Mouse (Mus musculus): ENCODE measurements at regions not wholly inside any gene's neighbourhood (a gene's known extent, or its start where the extent isn't known, plus 50 kb on each side); places are given as distances from the start of the nearest gene placed in this dataset.

DNA sequence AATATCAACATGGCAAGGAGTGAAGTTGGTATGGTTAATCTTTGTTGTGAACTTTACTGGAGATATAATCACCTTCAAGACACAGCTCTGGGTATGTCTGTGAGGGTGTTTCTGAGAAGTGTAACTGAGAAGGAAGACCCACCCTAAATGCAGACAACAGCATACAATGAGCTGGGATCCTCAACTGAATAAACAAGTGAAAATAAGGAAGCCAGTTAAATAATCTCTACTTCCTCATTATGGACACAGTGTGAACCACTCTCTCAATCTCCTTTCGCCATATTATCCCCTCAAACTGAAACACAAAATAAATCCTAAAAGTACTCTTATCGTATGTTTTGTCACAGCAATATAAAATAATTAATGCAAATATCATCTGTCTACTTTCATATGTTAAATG is 71.7 kb upstream of the Trabd2b start:
- TF ChIP-seq CTCF (IDR thresholded peaks at IDR 0.05; ENCODE audit: low read depth), result no peak
- ATAC-seq (replicated peaks; ENCODE audit: low FRiP score, low read depth) (no peak), DNase-seq (ENCODE audit: low spot score) (no peak)
- Histone ChIP-seq H3K27me3 (ENCODE audit: insufficient read depth, low read length) (no peaks in the 10 kb centered on the region), H3K4me3 (replicated peaks; ENCODE audit: low read depth, low read length) (no peak overlapping the region), H3K4me1 (replicated peaks; ENCODE audit: insufficient read depth, low read length) (no peaks in the 10 kb centered on the region), H3K36me3 (ENCODE audit: insufficient read depth, low read length) (no peaks in the 10 kb centered on the region), H3K27ac (no peak overlapping the region), H3K9ac (ENCODE audit: low read depth, low read length) (no peak overlapping the region), H3K9me3 (replicated peaks; ENCODE audit: low read length) (no peaks in the 10 kb centered on the region), H3K4me2 (ENCODE audit: low read length) (no peak overlapping the region)
- WGBS, result 85% methylated on average over 2 of the region's 2 CpGs

DNA sequence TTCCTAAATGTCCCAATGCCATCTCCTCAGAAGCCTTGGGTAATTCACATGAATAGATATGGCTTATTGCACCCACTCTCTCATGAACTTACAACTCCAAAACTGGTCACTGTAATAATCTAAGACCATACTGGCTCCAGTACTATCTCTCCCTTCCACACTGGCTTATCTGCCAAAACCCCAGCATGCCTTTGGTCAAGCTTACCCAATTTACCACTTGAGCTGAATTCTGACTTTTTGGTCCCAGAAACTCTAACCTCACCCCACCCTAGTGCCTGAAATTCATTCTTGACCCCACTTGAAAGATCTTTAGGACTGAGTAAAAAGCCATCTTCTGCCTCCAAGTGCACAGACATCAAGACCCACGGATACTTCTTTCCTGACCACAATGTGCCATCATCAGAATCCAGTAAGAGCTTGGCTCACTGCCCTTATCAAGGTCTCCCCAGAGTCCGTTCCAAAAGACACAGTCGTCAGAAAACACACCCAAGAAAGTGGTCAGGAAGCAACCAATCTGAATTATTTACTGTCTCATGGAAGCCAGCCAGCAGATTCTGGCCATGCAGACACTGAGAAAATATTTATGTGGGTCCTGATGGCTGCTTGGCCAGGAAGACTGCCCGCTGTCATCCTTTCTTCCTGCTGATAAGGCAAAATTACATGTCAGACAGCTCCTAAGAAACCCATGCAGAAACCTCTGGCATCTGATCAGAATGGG is 70.3 kb upstream of the Trabd2b start:
- no peaks in the 10 kb centered on the region for H3K27me3 ChIP-seq (ENCODE audit: insufficient read depth, low read length)
- no peaks in the 10 kb centered on the region for H3K36me3 ChIP-seq (ENCODE audit: insufficient read depth, low read length)
- no peak overlapping the region for H3K4me2 ChIP-seq (ENCODE audit: low read length)
- H3K4me1 ChIP-seq (replicated peaks; ENCODE audit: insufficient read depth, low read length), result no peaks in the 10 kb centered on the region
- H3K4me3 ChIP-seq (replicated peaks; ENCODE audit: low read depth, low read length), result no peak overlapping the region
- H3K9me3 ChIP-seq (replicated peaks; ENCODE audit: low read length), result no peaks in the 10 kb centered on the region
- TF ChIP-seq CTCF (IDR thresholded peaks at IDR 0.05; ENCODE audit: low read depth), result no peak
- DNase-seq (ENCODE audit: low spot score) (peak; percentile 57), ATAC-seq (replicated peaks; ENCODE audit: low FRiP score, low read depth) (no peak)
- H3K27ac ChIP-seq, result no peak overlapping the region
- 39% methylated on average over 4 of the region's 4 CpGs for WGBS
- H3K9ac ChIP-seq (ENCODE audit: low read depth, low read length), result no peak overlapping the region

DNA sequence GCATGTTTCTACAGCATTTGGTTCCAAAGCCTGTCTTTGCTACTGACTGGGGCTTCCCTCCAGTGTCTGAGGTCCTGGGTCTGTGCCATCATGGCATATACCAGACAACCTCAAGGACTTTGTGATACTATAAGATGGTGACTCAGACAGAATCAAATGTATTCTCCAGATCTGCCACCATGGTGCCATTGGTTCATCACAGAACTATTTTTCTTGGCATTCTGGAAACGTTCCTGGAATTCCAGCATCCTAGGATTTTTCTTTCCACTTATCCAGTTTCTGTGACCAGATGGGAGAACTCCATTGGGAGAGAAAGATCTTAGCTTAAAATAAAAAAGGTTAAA is 69.8 kb upstream of the Trabd2b start:
- Histone ChIP-seq H3K9ac (ENCODE audit: low read depth, low read length) (no peak overlapping the region), H3K4me2 (ENCODE audit: low read length) (no peak overlapping the region), H3K4me3 (replicated peaks; ENCODE audit: low read depth, low read length) (no peak overlapping the region), H3K9me3 (replicated peaks; ENCODE audit: low read length) (no peaks in the 10 kb centered on the region), H3K4me1 (replicated peaks; ENCODE audit: insufficient read depth, low read length) (no peaks in the 10 kb centered on the region), H3K27ac (no peak overlapping the region), H3K27me3 (ENCODE audit: insufficient read depth, low read length) (no peaks in the 10 kb centered on the region), H3K36me3 (ENCODE audit: insufficient read depth, low read length) (no peaks in the 10 kb centered on the region)
- DNase-seq (ENCODE audit: low spot score), result peak; percentile 52
- no peak for TF ChIP-seq CTCF (IDR thresholded peaks at IDR 0.05; ENCODE audit: low read depth)
- WGBS, result 43% methylated on average over 1 of the region's 1 CpGs
- no peak for ATAC-seq (replicated peaks; ENCODE audit: low FRiP score, low read depth)

DNA sequence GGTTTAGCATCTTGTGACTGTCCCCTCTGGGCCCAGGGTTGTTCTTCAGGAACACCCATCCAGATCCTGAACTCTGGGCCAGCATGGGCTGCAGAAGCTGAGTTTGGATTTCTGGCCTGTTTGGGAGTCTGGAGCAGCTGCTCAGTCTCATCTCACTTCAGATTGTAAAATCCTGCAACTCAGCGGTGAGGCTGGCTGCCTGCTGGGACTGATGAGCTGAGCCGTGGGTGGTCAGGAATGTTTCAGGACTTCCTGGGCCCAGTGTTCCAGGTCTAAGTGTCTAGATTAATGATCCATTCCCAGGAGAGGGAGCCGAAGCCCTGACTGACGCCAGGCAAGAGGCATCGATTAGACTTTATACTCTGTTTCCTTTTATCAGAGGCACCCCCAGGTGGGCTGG is 66.7 kb upstream of the Trabd2b start:
- 14% methylated on average over 5 of the region's 5 CpGs for WGBS
- TF ChIP-seq CTCF (IDR thresholded peaks at IDR 0.05; ENCODE audit: low read depth), result no peak
- ATAC-seq (replicated peaks; ENCODE audit: low FRiP score, low read depth) (peak; percentile 54; the same call in 1 of the 2 replicates), DNase-seq (ENCODE audit: low spot score) (peak; percentile 49)
- H3K4me2 ChIP-seq (ENCODE audit: low read length), result no peak overlapping the region
- H3K27me3 ChIP-seq (ENCODE audit: insufficient read depth, low read length), result no peaks in the 10 kb centered on the region
- H3K27ac ChIP-seq, result no peak overlapping the region
- no peak overlapping the region for H3K4me3 ChIP-seq (replicated peaks; ENCODE audit: low read depth, low read length)
- no peak overlapping the region for H3K9ac ChIP-seq (ENCODE audit: low read depth, low read length)
- H3K9me3 ChIP-seq (replicated peaks; ENCODE audit: low read length), result no peaks in the 10 kb centered on the region
- 0 out of 2 replicates have a peak, but pooled peaks cover 2% of the 10 kb centered on the region for H3K4me1 ChIP-seq (replicated peaks; ENCODE audit: insufficient read depth, low read length)
- no peaks in the 10 kb centered on the region for H3K36me3 ChIP-seq (ENCODE audit: insufficient read depth, low read length)

DNA sequence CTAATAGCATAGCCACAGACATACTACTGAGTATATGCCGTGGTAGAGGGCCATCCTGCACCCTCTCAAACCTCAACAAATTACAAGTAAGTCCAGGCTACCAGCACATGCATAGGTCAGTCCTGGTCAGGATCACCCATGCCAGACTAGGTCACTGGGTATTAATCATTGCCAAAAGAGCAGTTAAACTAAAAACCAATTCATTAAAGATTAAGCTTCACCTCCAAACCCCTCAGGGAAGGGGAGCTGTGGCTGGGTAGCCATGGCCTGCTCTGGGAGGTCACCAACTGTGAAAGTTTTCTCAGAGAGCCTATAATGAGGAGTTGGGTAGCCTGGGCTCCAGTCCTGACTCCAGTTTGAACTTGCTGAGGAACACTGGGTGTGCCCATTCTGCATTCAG is 61.4 kb upstream of the Trabd2b start:
- H3K4me1 ChIP-seq (replicated peaks; ENCODE audit: insufficient read depth, low read length), result 0 out of 2 replicates have a peak, but pooled peaks cover 2% of the 10 kb centered on the region
- no peak overlapping the region for H3K4me3 ChIP-seq (replicated peaks; ENCODE audit: low read depth, low read length)
- 50% methylated on average over 1 of the region's 1 CpGs for WGBS
- H3K4me2 ChIP-seq (ENCODE audit: low read length), result no peak overlapping the region
- H3K27ac ChIP-seq, result peak overlapping the region; percentile 54
- H3K9me3 ChIP-seq (replicated peaks; ENCODE audit: low read length), result no peaks in the 10 kb centered on the region
- H3K27me3 ChIP-seq (ENCODE audit: insufficient read depth, low read length), result no peaks in the 10 kb centered on the region
- 0 out of 2 replicates have a peak, but pooled peaks have one; percentile 5 for TF ChIP-seq CTCF (IDR thresholded peaks at IDR 0.05; ENCODE audit: low read depth)
- no peak overlapping the region for H3K9ac ChIP-seq (ENCODE audit: low read depth, low read length)
- DNase-seq (ENCODE audit: low spot score) (peak; percentile 30), ATAC-seq (replicated peaks; ENCODE audit: low FRiP score, low read depth) (peak; percentile 79)
- no peaks in the 10 kb centered on the region for H3K36me3 ChIP-seq (ENCODE audit: insufficient read depth, low read length)

DNA sequence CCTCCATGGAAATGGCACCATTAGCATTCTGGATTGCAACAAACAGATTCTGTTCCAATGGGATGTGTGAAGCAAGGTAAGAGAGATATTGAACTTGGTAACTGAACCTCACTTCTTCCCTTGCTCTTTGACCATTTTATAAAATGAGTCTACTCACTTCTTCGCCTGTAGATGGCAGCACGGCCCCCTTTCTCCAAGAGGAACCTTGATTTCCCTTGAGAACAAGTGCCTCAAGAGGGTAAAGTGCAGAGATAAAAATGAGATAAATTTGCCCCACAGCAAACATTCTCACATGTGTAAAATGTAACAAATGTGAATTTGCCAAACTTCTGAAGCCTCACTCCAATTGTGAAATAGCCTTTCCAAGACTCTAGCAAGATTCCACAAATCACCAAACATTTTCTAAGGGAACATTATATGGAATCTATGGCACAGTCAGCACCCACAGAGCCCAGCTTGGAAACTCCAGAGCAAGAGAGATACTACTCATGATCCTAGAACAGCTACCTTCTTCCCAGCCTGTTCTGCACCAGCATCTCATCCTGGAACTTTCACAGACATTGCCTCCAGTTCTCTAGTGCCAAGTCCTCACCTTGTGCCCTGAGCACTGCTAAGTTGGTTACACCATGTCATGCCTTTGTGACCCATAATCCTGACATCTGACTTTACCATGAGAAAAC is 60.3 kb upstream of the Trabd2b start:
- 2% methylated on average over 2 of the region's 2 CpGs for WGBS
- ATAC-seq (replicated peaks; ENCODE audit: low FRiP score, low read depth) (no peak), DNase-seq (ENCODE audit: low spot score) (peak; percentile 77)
- H3K4me1 ChIP-seq (replicated peaks; ENCODE audit: insufficient read depth, low read length), result 0 out of 2 replicates have a peak, but pooled peaks cover 2% of the 10 kb centered on the region
- H3K4me3 ChIP-seq (replicated peaks; ENCODE audit: low read depth, low read length), result no peak overlapping the region
- H3K4me2 ChIP-seq (ENCODE audit: low read length), result no peak overlapping the region
- peak; percentile 86 for TF ChIP-seq CTCF (IDR thresholded peaks at IDR 0.05; ENCODE audit: low read depth)
- H3K9me3 ChIP-seq (replicated peaks; ENCODE audit: low read length), result no peaks in the 10 kb centered on the region
- H3K27me3 ChIP-seq (ENCODE audit: insufficient read depth, low read length), result no peaks in the 10 kb centered on the region
- H3K9ac ChIP-seq (ENCODE audit: low read depth, low read length), result no peak overlapping the region
- no peaks in the 10 kb centered on the region for H3K36me3 ChIP-seq (ENCODE audit: insufficient read depth, low read length)
- H3K27ac ChIP-seq, result peak overlapping the region; percentile 54; the same call in 1 of the 2 replicates
